Mouse (Mus musculus) midbrain, postnatal 0 days (tissue): ENCODE results near the gene Syt16. TPM values are rescaled to one million over a fixed set of nuclear protein-coding genes. Genes with fewer than 3 reads are reported as not detected.
A peak's percentile ranks its signal among the peaks of the same experiment; 100 is the strongest.

Source experiments
- ATAC-seq: fragments of 200-750 bp; cut with Nextera tagmentation; 2 replicates; pipeline ENCODE4 v1.8.0; 2017; ENCODE audit warnings: moderate number of reproducible peaks, mild to moderate bottlenecking, moderate TSS enrichment, moderate library complexity; ENCODE audit not compliant: low FRiP score
- DNase-seq: peaks from one replicate; pipeline ENCODE4 v3.0.0-alpha.2; 2015; ENCODE audit warnings: low spot score
- H3K27ac ChIP-seq: fragments of 300-500 bp; sonication (generic); 2 replicates; pipeline ENCODE4 v1.5.1; 2014; ENCODE audit warnings: low read depth, mild to moderate bottlenecking, low read length, mixed read lengths
- H3K27me3 ChIP-seq: fragments of 300-500 bp; sonication (generic); 2 replicates; pipeline ENCODE4 v1.6.1; 2014; ENCODE audit warnings: low read length, control low read depth, mixed read lengths; ENCODE audit not compliant: insufficient read depth
- H3K36me3 ChIP-seq: fragments of 300-500 bp; sonication (generic); 2 replicates; pipeline ENCODE4 v1.6.1; 2014; ENCODE audit warnings: low read length, control low read depth, mixed read lengths; ENCODE audit not compliant: insufficient read depth
- H3K4me1 ChIP-seq: fragments of 300-500 bp; sonication (generic); 2 replicates; pipeline ENCODE4 v1.6.1; 2014; ENCODE audit warnings: mild to moderate bottlenecking, control low read depth, antibody characterized with exemption, low read length, mixed read lengths; ENCODE audit not compliant: insufficient read depth
- H3K4me2 ChIP-seq: fragments of 300-500 bp; sonication (generic); 2 replicates; pipeline ENCODE4 v1.6.1; 2014; ENCODE audit warnings: low read depth, mild to moderate bottlenecking, low read length, mixed read lengths; ENCODE audit not compliant: poor library complexity, severe bottlenecking
- H3K4me3 ChIP-seq: fragments of 300-500 bp; sonication (generic); 2 replicates; pipeline ENCODE4 v1.5.1; 2014; ENCODE audit warnings: low read depth, mild to moderate bottlenecking, low read length, moderate library complexity
- H3K9ac ChIP-seq: fragments of 300-500 bp; sonication (generic); replicated peaks from 2 replicates; pipeline ENCODE4 v1.6.1; 2014; ENCODE audit warnings: mild to moderate bottlenecking, low read length, moderate library complexity, mixed read lengths; ENCODE audit not compliant: poor library complexity, severe bottlenecking
- H3K9me3 ChIP-seq: fragments of 300-500 bp; sonication (generic); 2 replicates; pipeline ENCODE4 v1.6.1; 2016; ENCODE audit warnings: low read length, control low read depth
- CTCF ChIP-seq: IDR thresholded peaks from 2 replicates; pipeline ENCODE4 v1.5.1; 2016; ENCODE audit warnings: antibody characterized with exemption, mild to moderate bottlenecking
- WGBS: fragments of 180-500 bp; shearing (Covaris S2); extraction: QIAGEN DNeasy Blood & Tissue Kit; methylation state at CpG from one replicate; pipeline ENCODE4 v1.1.7; 2014; 5-methylcytosine and 5-hydroxymethylcytosine counted together
- polyA plus RNA-seq: library from polyadenylated mRNA; unstranded; fragments of >200 nt; fragmentation: Nextera tagmentation; extraction: Ambion mirVana; gene quantifications from 2 replicates; pipeline ENCODE4 v1.2.1, GENCODE M21; 2015
- total RNA-seq: library from RNA; depleted of rRNA; stranded (reverse); fragments of >200 nt; gene quantifications from 2 replicates; pipeline ENCODE4 v1.2.3, GENCODE M21; 2014; rRNA removed

Syt16 gene
- 77.3 and 94.8 TPM in 2 replicates for total RNA-seq
- polyA plus RNA-seq, result 91.6 and 95.2 TPM in 2 replicates

GRCm38 (mm10) chr12:73997297-73998127 is at the start of gene Syt16:
Syt16 (plus strand) TSS chr12:73997661.
- no peaks in the 10 kb centered on the region for H3K27me3 ChIP-seq
- TF ChIP-seq CTCF, result 0 out of 2 replicates have a peak, but pooled peaks have one; percentile 1
- peak within 1 kb of the TSS; percentile 74 for H3K4me2 ChIP-seq
- peak within 1 kb of the TSS; percentile 85 for H3K27ac ChIP-seq
- peak within 1 kb of the TSS; percentile 64 for H3K4me3 ChIP-seq
- no peaks in the 10 kb centered on the region for H3K9me3 ChIP-seq
- no peaks in the 10 kb centered on the region for H3K36me3 ChIP-seq
- DNase-seq (peak; percentile 55), ATAC-seq (peak; percentile 84)
- peaks cover 7% of the 10 kb centered on the region; the same call in 1 of the 2 replicates for H3K4me1 ChIP-seq
- 3% methylated on average over 44 of the region's 67 CpGs for WGBS
- peak within 1 kb of the TSS; percentile 84 for H3K9ac ChIP-seq

- Histone ChIP-seq H3K9ac (no peak overlapping the region), H3K4me3 (no peak overlapping the region), H3K27ac (no peak overlapping the region), H3K4me2 (no peak overlapping the region), H3K36me3 (peaks cover 3% of the 10 kb centered on the region), H3K4me1 (no peaks in the 10 kb centered on the region), H3K27me3 (no peaks in the 10 kb centered on the region), H3K9me3 (no peaks in the 10 kb centered on the region)
- no peak for ATAC-seq
- no peak for DNase-seq
- TF ChIP-seq CTCF, result no peak
- 88% methylated on average over 4 of the region's 4 CpGs for WGBS
Measured at GRCm38 (mm10) chr12:73948415-73948814, 49.0 kb upstream of the Syt16 start.

GRCm38 (mm10) chr12:73949318-73950058 is 48.0 kb upstream of the Syt16 start:
- H3K27ac ChIP-seq, result no peak overlapping the region
- peak; percentile 80 for ATAC-seq
- H3K9ac ChIP-seq, result peak overlapping the region; percentile 71
- H3K9me3 ChIP-seq, result no peaks in the 10 kb centered on the region
- peak overlapping the region; percentile 93 for H3K4me2 ChIP-seq
- H3K27me3 ChIP-seq, result no peaks in the 10 kb centered on the region
- WGBS, result 6% methylated on average over 46 of the region's 46 CpGs
- peak overlapping the region; percentile 50 for H3K4me3 ChIP-seq
- no peaks in the 10 kb centered on the region for H3K36me3 ChIP-seq
- DNase-seq, result peak; percentile 60
- H3K4me1 ChIP-seq, result no peaks in the 10 kb centered on the region
- TF ChIP-seq CTCF, result no peak

GRCm38 (mm10) chr12:73952879-73953278 is 44.6 kb upstream of the Syt16 start:
- no peaks in the 10 kb centered on the region for H3K27me3 ChIP-seq
- H3K27ac ChIP-seq, result no peak overlapping the region
- TF ChIP-seq CTCF, result peak; percentile 9; the same call in 1 of the 2 replicates
- peak; percentile 61 for DNase-seq
- H3K4me2 ChIP-seq, result peak overlapping the region; percentile 51
- no peaks in the 10 kb centered on the region for H3K9me3 ChIP-seq
- ATAC-seq, result no peak; the same call in 1 of the 2 replicates
- WGBS, result 8% methylated on average over 15 of the region's 15 CpGs
- H3K4me3 ChIP-seq, result peak overlapping the region; percentile 31
- H3K36me3 ChIP-seq, result no peaks in the 10 kb centered on the region
- no peaks in the 10 kb centered on the region for H3K4me1 ChIP-seq
- no peak overlapping the region for H3K9ac ChIP-seq

- no peak overlapping the region for H3K27ac ChIP-seq
- peak overlapping the region; percentile 51 for H3K4me2 ChIP-seq
- H3K27me3 ChIP-seq, result no peaks in the 10 kb centered on the region
- H3K4me1 ChIP-seq, result no peaks in the 10 kb centered on the region
- peak overlapping the region; percentile 31 for H3K4me3 ChIP-seq
- WGBS, result 54% methylated on average over 14 of the region's 14 CpGs
- no peak for TF ChIP-seq CTCF
- H3K36me3 ChIP-seq, result no peaks in the 10 kb centered on the region
- H3K9me3 ChIP-seq, result no peaks in the 10 kb centered on the region
- no peak for ATAC-seq
- no peak for DNase-seq
- H3K9ac ChIP-seq, result no peak overlapping the region
Measured at GRCm38 (mm10) chr12:73953420-73954186, 43.9 kb upstream of the Syt16 start.
